9 mouse cellular contexts compared by ENCODE assay signal in the genomic region with DNA sequence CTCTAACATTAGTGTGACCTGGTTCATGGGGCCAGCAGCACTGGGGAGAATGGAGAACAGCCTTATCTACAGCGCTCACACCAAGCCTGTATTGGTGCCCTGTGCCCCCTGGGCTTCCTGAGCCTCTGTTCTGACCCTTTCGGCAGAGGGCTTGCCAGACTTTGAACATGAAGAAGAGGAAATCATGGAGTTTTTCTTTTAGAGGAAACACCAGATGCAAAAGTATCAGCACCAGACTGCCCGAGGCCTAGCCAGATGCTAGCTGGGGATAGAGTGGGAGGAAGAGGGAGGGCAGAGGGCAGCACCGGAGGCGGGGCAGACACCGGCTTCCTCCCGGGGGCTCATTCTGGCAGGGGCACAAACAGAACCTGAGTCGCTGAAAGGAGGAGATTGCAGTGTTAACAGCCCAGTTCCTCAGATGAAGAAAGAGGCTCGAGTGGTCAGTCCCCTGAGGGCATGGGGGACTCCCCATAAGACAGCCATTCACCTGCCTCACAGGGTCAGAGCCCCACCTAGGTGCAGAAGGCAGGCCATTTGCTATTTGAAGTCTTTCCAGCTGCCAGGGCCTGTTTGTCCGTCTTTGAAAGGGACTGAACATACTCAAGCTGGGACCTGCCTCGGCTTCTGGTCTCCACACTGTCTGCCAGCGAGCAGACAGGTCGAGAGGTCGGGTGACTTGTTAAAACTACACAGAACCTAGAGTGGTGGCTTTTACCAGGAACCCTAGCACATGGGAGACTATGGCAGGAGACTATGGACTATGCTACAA. TPM values are rescaled to one million over a fixed set of nuclear protein-coding genes. Genes with fewer than 3 reads are reported as not detected.
DNase-seq lines count a peak whose midpoint lies in the region; ATAC-seq and TF ChIP-seq lines count a peak whose summit lies in the region.
"Had no signal": no experiment of that assay in that cellular context is flagged by ENCODE, and none has a peak within 500 bp of the region (broad histone marks: within the 10 kb centered on the region; RNA-seq: fewer than 3 reads in every experiment).

No protein-coding gene starts in this region.

- TF ChIP-seq CTCF in intestine, postnatal 0 days (IDR thresholded peaks at IDR 0.05; ENCODE audit: low read depth) = no peak
- TF ChIP-seq CTCF in bone marrow, adult 2 months (IDR thresholded peaks at IDR 0.05; ENCODE audit: control insufficient read depth, insufficient read depth, low read length) = no peak

- H3K27ac ChIP-seq in intestine, embryonic 16.5 days (ENCODE audit: low read length) = no peak overlapping the region
- no peak overlapping the region for H3K27ac ChIP-seq in intestine, postnatal 0 days (ENCODE audit: low read depth, low read length)
- peak overlapping the region; percentile 17 for H3K27ac ChIP-seq in bone marrow, adult 2 months (ENCODE audit: control insufficient read depth, insufficient read depth, low read depth, low read length, poor library complexity)
- H3K27ac ChIP-seq in heart, embryonic 13.5 days (replicated peaks) = peak overlapping the region; percentile 61
- H3K27ac ChIP-seq in limb, embryonic 14.5 days (replicated peaks; ENCODE audit: low read depth, low read length) = no peak overlapping the region; the same call in 1 of the 2 replicates

- no peaks in the 10 kb centered on the region for H3K36me3 ChIP-seq in intestine, embryonic 16.5 days (ENCODE audit: control insufficient read depth, insufficient read depth, low read length)
- peaks cover 37% of the 10 kb centered on the region; the same call in 1 of the 2 replicates for H3K36me3 ChIP-seq in intestine, postnatal 0 days (ENCODE audit: control insufficient read depth, insufficient read depth)
- H3K36me3 ChIP-seq in heart, embryonic 13.5 days = peaks cover 59% of the 10 kb centered on the region
- peaks cover 54% of the 10 kb centered on the region for H3K36me3 ChIP-seq in limb, embryonic 14.5 days (ENCODE audit: control insufficient read depth, insufficient read depth, low read length)

- 40% methylated on average over 14 of the region's 14 CpGs for WGBS in intestine, embryonic 16.5 days
- WGBS in intestine, postnatal 0 days = 49% methylated on average over 14 of the region's 14 CpGs
- WGBS in bone marrow, adult 2 months = 12% methylated on average over 14 of the region's 14 CpGs
- 30% methylated on average over 14 of the region's 14 CpGs for WGBS in heart, embryonic 13.5 days
- WGBS in limb, embryonic 14.5 days = 19% methylated on average over 13 of the region's 14 CpGs

- ATAC-seq in intestine, embryonic 16.5 days = peak; percentile 31; the same call in 1 of the 2 replicates
- no peak for ATAC-seq in intestine, postnatal 0 days
- peak; percentile 23; the same call in 1 of the 2 replicates for ATAC-seq in heart, embryonic 13.5 days (ENCODE audit: extremely low read depth, insufficient number of reproducible peaks, low FRiP score, low TSS enrichment)
- ATAC-seq in limb, embryonic 14.5 days (ENCODE audit: low FRiP score, low read depth) = no peak
- ATAC-seq: midbrain, embryonic 16.5 days had no signal

- no peaks in the 10 kb centered on the region for H3K27me3 ChIP-seq in intestine, embryonic 16.5 days (replicated peaks; ENCODE audit: control insufficient read depth, insufficient read depth, low read length)
- no peaks in the 10 kb centered on the region for H3K27me3 ChIP-seq in intestine, postnatal 0 days (replicated peaks; ENCODE audit: control insufficient read depth, insufficient read depth, low read length)
- no peaks in the 10 kb centered on the region for H3K27me3 ChIP-seq in heart, embryonic 13.5 days (replicated peaks)
- H3K27me3 ChIP-seq in limb, embryonic 14.5 days (ENCODE audit: control insufficient read depth, insufficient read depth, low read length) = no peaks in the 10 kb centered on the region

- no peak overlapping the region for H3K9ac ChIP-seq in intestine, embryonic 16.5 days (ENCODE audit: low read depth, low read length)
- no peak overlapping the region for H3K9ac ChIP-seq in intestine, postnatal 0 days (ENCODE audit: low read depth, low read length)
- H3K9ac ChIP-seq in heart, embryonic 13.5 days = 0 out of 2 replicates have a peak overlapping the region, but pooled peaks have one; percentile 51
- H3K9ac ChIP-seq in limb, embryonic 14.5 days (ENCODE audit: low read depth, low read length, severe bottlenecking) = peak overlapping the region; percentile 25; the same call in 1 of the 2 replicates

- TF ChIP-seq POLR2A in bone marrow, adult 2 months (IDR thresholded peaks at IDR 0.05; ENCODE audit: borderline replicate concordance, control insufficient read depth, low read depth, low read length) = no peak
- TF ChIP-seq POLR2A in limb, embryonic 14.5 days (IDR thresholded peaks at IDR 0.05; ENCODE audit: borderline replicate concordance, extremely low read depth, insufficient read depth, insufficient read length) = no peak

- no peak overlapping the region for H3K4me3 ChIP-seq in intestine, embryonic 16.5 days (ENCODE audit: low read length)
- no peak overlapping the region for H3K4me3 ChIP-seq in intestine, postnatal 0 days (ENCODE audit: low read depth, low read length)
- H3K4me3 ChIP-seq in bone marrow, adult 2 months (replicated peaks; ENCODE audit: control insufficient read depth, low read depth, low read length) = no peak overlapping the region
- no peak overlapping the region for H3K4me3 ChIP-seq in heart, embryonic 13.5 days
- no peak overlapping the region for H3K4me3 ChIP-seq in limb, embryonic 14.5 days (replicated peaks; ENCODE audit: low read length)

- H3K4me2 ChIP-seq in intestine, embryonic 16.5 days (ENCODE audit: low read depth, low read length) = no peak overlapping the region
- no peak overlapping the region for H3K4me2 ChIP-seq in intestine, postnatal 0 days (replicated peaks; ENCODE audit: low read depth)
- no peak overlapping the region for H3K4me2 ChIP-seq in heart, embryonic 13.5 days
- no peak overlapping the region for H3K4me2 ChIP-seq in limb, embryonic 14.5 days (replicated peaks; ENCODE audit: low read depth, low read length, severe bottlenecking)

- H3K9me3 ChIP-seq in intestine, embryonic 16.5 days (ENCODE audit: control insufficient read depth, low read length) = no peaks in the 10 kb centered on the region
- no peaks in the 10 kb centered on the region for H3K9me3 ChIP-seq in intestine, postnatal 0 days (ENCODE audit: control insufficient read depth)
- H3K9me3 ChIP-seq in heart, embryonic 13.5 days = no peaks in the 10 kb centered on the region
- H3K9me3 ChIP-seq in limb, embryonic 14.5 days (ENCODE audit: control insufficient read depth, low read length) = no peaks in the 10 kb centered on the region

- no peaks in the 10 kb centered on the region; the same call in 1 of the 2 replicates for H3K4me1 ChIP-seq in intestine, embryonic 16.5 days (ENCODE audit: control insufficient read depth, insufficient read depth, low read length)
- H3K4me1 ChIP-seq in intestine, postnatal 0 days (replicated peaks; ENCODE audit: control insufficient read depth, insufficient read depth, low read length) = no peaks in the 10 kb centered on the region
- H3K4me1 ChIP-seq in bone marrow, adult 2 months (ENCODE audit: control insufficient read depth, insufficient read depth, low read length) = peaks cover 14% of the 10 kb centered on the region
- H3K4me1 ChIP-seq in heart, embryonic 13.5 days = peaks cover 45% of the 10 kb centered on the region
- H3K4me1 ChIP-seq in limb, embryonic 14.5 days (ENCODE audit: control insufficient read depth, insufficient read depth, low read length) = no peaks in the 10 kb centered on the region

- DNase-seq in limb, embryonic 14.5 days (ENCODE audit: low spot score) = no peak
- no peak for DNase-seq in spleen, postnatal 14 days (ENCODE audit: low spot score in 2 of 2)
- DNase-seq in right cerebral cortex, adult 18-20 months = no peak
- DNase-seq in layer of hippocampus, adult 9-10 months (ENCODE audit: low spot score) = no peak

RNA-seq across cellular contexts. Expression of a gene that starts 8.5 kb away (rescaled TPM):
- polyA plus RNA-seq in intestine, embryonic 16.5 days (2015; fragmentation: Nextera tagmentation; extraction: Ambion mirVana) = 7.9 and 10.0 TPM in 2 replicates
- 4.1 and 4.3 TPM in 2 replicates for polyA plus RNA-seq in intestine, postnatal 0 days (2015; fragmentation: Nextera tagmentation; extraction: Ambion mirVana)
- 128 and 324 TPM in 2 replicates for polyA plus RNA-seq in bone marrow, adult 2 months (2011; ENCODE audit: insufficient read depth, insufficient read length, low replicate concordance, missing spikeins)
- polyA plus RNA-seq in heart, embryonic 13.5 days (2015; fragmentation: Nextera tagmentation; extraction: Ambion mirVana) = 12.5 and 13.5 TPM in 2 replicates
- polyA plus RNA-seq in limb, embryonic 14.5 days (2012; rRNA removed) = 90.4 and 122 TPM in 2 replicates
- 8.8 and 10.5 TPM in 2 replicates for polyA plus RNA-seq in limb, embryonic 14.5 days (2014; fragmentation: Nextera tagmentation; extraction: Ambion mirVana)

RNA-seq across cellular contexts. Expression of a gene that starts 14.1 kb away (rescaled TPM):
- 94.7 and 103 TPM in 2 replicates for polyA plus RNA-seq in intestine, embryonic 16.5 days (2015; fragmentation: Nextera tagmentation; extraction: Ambion mirVana)
- 51.9 and 55.3 TPM in 2 replicates for polyA plus RNA-seq in intestine, postnatal 0 days (2015; fragmentation: Nextera tagmentation; extraction: Ambion mirVana)
- 120 and 184 TPM in 2 replicates for polyA plus RNA-seq in bone marrow, adult 2 months (2011; ENCODE audit: insufficient read depth, insufficient read length, low replicate concordance, missing spikeins)
- 89.2 and 89.7 TPM in 2 replicates for polyA plus RNA-seq in heart, embryonic 13.5 days (2015; fragmentation: Nextera tagmentation; extraction: Ambion mirVana)
- polyA plus RNA-seq in limb, embryonic 14.5 days (2012; rRNA removed) = 252 and 276 TPM in 2 replicates
- 149 and 159 TPM in 2 replicates for polyA plus RNA-seq in limb, embryonic 14.5 days (2014; fragmentation: Nextera tagmentation; extraction: Ambion mirVana)

RNA-seq across cellular contexts. Expression of a gene that starts 14.6 kb away (rescaled TPM):
- 61.3 and 61.4 TPM in 2 replicates for polyA plus RNA-seq in intestine, embryonic 16.5 days (2015; fragmentation: Nextera tagmentation; extraction: Ambion mirVana)
- 17.1 and 19.6 TPM in 2 replicates for polyA plus RNA-seq in intestine, postnatal 0 days (2015; fragmentation: Nextera tagmentation; extraction: Ambion mirVana)
- 17.7 and 33.1 TPM in 2 replicates for polyA plus RNA-seq in bone marrow, adult 2 months (2011; ENCODE audit: insufficient read depth, insufficient read length, low replicate concordance, missing spikeins)
- polyA plus RNA-seq in heart, embryonic 13.5 days (2015; fragmentation: Nextera tagmentation; extraction: Ambion mirVana) = 46.9 and 48.1 TPM in 2 replicates
- polyA plus RNA-seq in limb, embryonic 14.5 days (2012; rRNA removed) = 102 and 117 TPM in 2 replicates
- 60.4 and 65.6 TPM in 2 replicates for polyA plus RNA-seq in limb, embryonic 14.5 days (2014; fragmentation: Nextera tagmentation; extraction: Ambion mirVana)

RNA-seq across cellular contexts. Expression of a gene that starts 34.8 kb away (rescaled TPM):
- 6.0 and 6.8 TPM in 2 replicates for polyA plus RNA-seq in intestine, embryonic 16.5 days (2015; fragmentation: Nextera tagmentation; extraction: Ambion mirVana)
- 4.1 and 4.7 TPM in 2 replicates for polyA plus RNA-seq in intestine, postnatal 0 days (2015; fragmentation: Nextera tagmentation; extraction: Ambion mirVana)
- 3.7 and 4.3 TPM in 2 replicates for polyA plus RNA-seq in bone marrow, adult 2 months (2011; ENCODE audit: insufficient read depth, insufficient read length, low replicate concordance, missing spikeins)
- 203 and 219 TPM in 2 replicates for polyA plus RNA-seq in heart, embryonic 13.5 days (2015; fragmentation: Nextera tagmentation; extraction: Ambion mirVana)
- polyA plus RNA-seq in limb, embryonic 14.5 days (2012; rRNA removed) = 20.5 and 23.9 TPM in 2 replicates
- 17.3 and 22.8 TPM in 2 replicates for polyA plus RNA-seq in limb, embryonic 14.5 days (2014; fragmentation: Nextera tagmentation; extraction: Ambion mirVana)

RNA-seq across cellular contexts. Expression of a gene that starts 43.1 kb away (rescaled TPM):
- 1.2 and 1.5 TPM in 2 replicates for polyA plus RNA-seq in intestine, embryonic 16.5 days (2015; fragmentation: Nextera tagmentation; extraction: Ambion mirVana)
- polyA plus RNA-seq in intestine, postnatal 0 days (2015; fragmentation: Nextera tagmentation; extraction: Ambion mirVana) = 1.8 and 2.3 TPM in 2 replicates
- 7.2 and 13.6 TPM in 2 replicates for polyA plus RNA-seq in bone marrow, adult 2 months (2011; ENCODE audit: insufficient read depth, insufficient read length, low replicate concordance, missing spikeins)
- 0.45 and 0.60 TPM in 2 replicates for polyA plus RNA-seq in heart, embryonic 13.5 days (2015; fragmentation: Nextera tagmentation; extraction: Ambion mirVana)
- 15.2 and 17.0 TPM in 2 replicates for polyA plus RNA-seq in limb, embryonic 14.5 days (2012; rRNA removed)
- 1.4 and 2.0 TPM in 2 replicates for polyA plus RNA-seq in limb, embryonic 14.5 days (2014; fragmentation: Nextera tagmentation; extraction: Ambion mirVana)

Comparison
In these comparisons a context has a peak if more than half of its experiments do, and no peak if none do; other contexts are left out.
1. ATAC-seq: peak in intestine, embryonic 16.5 days (single experiment) and heart, embryonic 13.5 days (single experiment); none in intestine, postnatal 0 days (single experiment) and limb, embryonic 14.5 days (single experiment).
2. H3K27ac ChIP-seq: peak in bone marrow, adult 2 months (single experiment) and heart, embryonic 13.5 days (single experiment); none in intestine, embryonic 16.5 days (single experiment), intestine, postnatal 0 days (single experiment) and limb, embryonic 14.5 days (single experiment).
3. H3K9ac ChIP-seq: peak in heart, embryonic 13.5 days (single experiment) and limb, embryonic 14.5 days (single experiment); none in intestine, embryonic 16.5 days (single experiment) and intestine, postnatal 0 days (single experiment).